Mouse (Mus musculus): ENCODE measurements at regions not wholly inside any gene's neighbourhood (a gene's known extent, or its start where the extent isn't known, plus 50 kb on each side); places are given as distances from the start of the nearest gene placed in this dataset.

GRCm38 (mm10) chr4:83166867-83167814 is 115.0 kb upstream of the Frem1 start:
- Histone ChIP-seq H3K36me3 (ENCODE audit: control insufficient read depth, insufficient read depth, low read length) (no peaks in the 10 kb centered on the region), H3K27me3 (ENCODE audit: control insufficient read depth, insufficient read depth, low read length) (no peaks in the 10 kb centered on the region), H3K9me3 (replicated peaks; ENCODE audit: control insufficient read depth, low read length) (no peaks in the 10 kb centered on the region), H3K9ac (ENCODE audit: low read depth, low read length) (no peak overlapping the region), H3K4me2 (no peak overlapping the region), H3K4me1 (ENCODE audit: control insufficient read depth, insufficient read depth, low read length) (no peaks in the 10 kb centered on the region), H3K4me3 (ENCODE audit: low read depth, low read length) (no peak overlapping the region), H3K27ac (ENCODE audit: low read depth, low read length) (no peak overlapping the region)
- no peak for ATAC-seq (replicated peaks; ENCODE audit: insufficient number of reproducible peaks, low FRiP score, low TSS enrichment)
- WGBS (ENCODE audit: insufficient replicate concordance) = 78% methylated on average over 12 of the region's 12 CpGs

- no peaks in the 10 kb centered on the region for H3K9me3 ChIP-seq (replicated peaks; ENCODE audit: control insufficient read depth, low read length)
- no peak overlapping the region for H3K4me3 ChIP-seq (ENCODE audit: low read depth, low read length)
- no peak for ATAC-seq (replicated peaks; ENCODE audit: insufficient number of reproducible peaks, low FRiP score, low TSS enrichment)
- no peak overlapping the region for H3K27ac ChIP-seq (ENCODE audit: low read depth, low read length)
- H3K4me2 ChIP-seq = no peak overlapping the region
- whole genome bisulfite sequencing (ENCODE audit: insufficient replicate concordance) = 89% methylated on average over 3 of the region's 3 CpGs
- no peaks in the 10 kb centered on the region for H3K36me3 ChIP-seq (ENCODE audit: control insufficient read depth, insufficient read depth, low read length)
- H3K9ac ChIP-seq (ENCODE audit: low read depth, low read length) = no peak overlapping the region
- no peaks in the 10 kb centered on the region for H3K27me3 ChIP-seq (ENCODE audit: control insufficient read depth, insufficient read depth, low read length)
- H3K4me1 ChIP-seq (ENCODE audit: control insufficient read depth, insufficient read depth, low read length) = no peaks in the 10 kb centered on the region
These were observed 94.6 kb upstream of the Frem1 start for GRCm38 (mm10) chr4:83146740-83147139.

GRCm38 (mm10) chr4:83145738-83146217 is 93.6 kb upstream of the Frem1 start:
- Histone ChIP-seq H3K4me2 (no peak overlapping the region), H3K36me3 (ENCODE audit: control insufficient read depth, insufficient read depth, low read length) (no peaks in the 10 kb centered on the region), H3K4me1 (ENCODE audit: control insufficient read depth, insufficient read depth, low read length) (no peaks in the 10 kb centered on the region), H3K27ac (ENCODE audit: low read depth, low read length) (no peak overlapping the region), H3K9ac (ENCODE audit: low read depth, low read length) (no peak overlapping the region), H3K9me3 (replicated peaks; ENCODE audit: control insufficient read depth, low read length) (no peaks in the 10 kb centered on the region), H3K27me3 (ENCODE audit: control insufficient read depth, insufficient read depth, low read length) (no peaks in the 10 kb centered on the region), H3K4me3 (ENCODE audit: low read depth, low read length) (no peak overlapping the region)
- 7% methylated on average over 8 of the region's 8 CpGs for WGBS (ENCODE audit: insufficient replicate concordance)
- no peak for ATAC-seq (replicated peaks; ENCODE audit: insufficient number of reproducible peaks, low FRiP score, low TSS enrichment)

DNA sequence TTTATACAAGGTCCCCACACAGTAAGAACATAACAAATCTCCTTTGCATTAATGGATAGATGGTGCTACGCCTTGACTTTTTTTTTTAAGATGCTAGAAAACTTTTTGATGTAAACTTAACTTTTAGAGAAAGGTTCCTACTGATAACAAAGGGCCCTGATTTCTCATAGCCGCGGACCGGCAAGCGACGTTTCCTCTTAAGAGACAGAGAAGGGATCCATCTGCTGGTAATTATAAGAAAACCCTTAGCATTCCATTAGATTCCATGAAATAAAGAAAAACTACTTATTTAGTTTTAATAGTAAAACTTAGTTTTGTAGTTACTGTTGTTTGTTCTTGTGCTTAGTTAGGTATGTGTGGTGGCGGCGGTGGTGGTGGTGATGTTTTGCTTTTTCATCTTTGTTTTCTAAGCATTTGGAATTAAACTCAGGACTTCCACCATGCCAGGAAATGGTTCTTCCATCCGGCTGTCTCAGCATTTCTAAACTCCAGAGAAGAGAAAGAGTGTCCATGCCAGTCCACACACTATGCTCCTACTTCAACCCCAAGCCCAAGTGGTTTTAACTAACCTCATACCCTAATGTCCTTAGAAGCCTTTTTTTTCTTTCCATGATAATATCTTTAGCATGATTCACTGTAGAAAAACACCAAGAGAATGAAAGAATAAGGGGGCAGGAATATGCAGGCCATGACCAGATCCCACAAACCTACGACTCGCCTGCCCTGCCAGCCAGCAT is 92.8 kb upstream of the Frem1 start:
- Histone ChIP-seq H3K36me3 (ENCODE audit: control insufficient read depth, insufficient read depth, low read length) (no peaks in the 10 kb centered on the region), H3K9me3 (replicated peaks; ENCODE audit: control insufficient read depth, low read length) (no peaks in the 10 kb centered on the region), H3K27ac (ENCODE audit: low read depth, low read length) (no peak overlapping the region), H3K4me2 (no peak overlapping the region), H3K9ac (ENCODE audit: low read depth, low read length) (no peak overlapping the region), H3K27me3 (ENCODE audit: control insufficient read depth, insufficient read depth, low read length) (no peaks in the 10 kb centered on the region), H3K4me1 (ENCODE audit: control insufficient read depth, insufficient read depth, low read length) (no peaks in the 10 kb centered on the region), H3K4me3 (ENCODE audit: low read depth, low read length) (no peak overlapping the region)
- no peak for ATAC-seq (replicated peaks; ENCODE audit: insufficient number of reproducible peaks, low FRiP score, low TSS enrichment)
- 45% methylated on average over 11 of the region's 11 CpGs for WGBS (ENCODE audit: insufficient replicate concordance)

GRCm38 (mm10) chr4:83141736-83142135 is 89.6 kb upstream of the Frem1 start:
- ATAC-seq (replicated peaks; ENCODE audit: insufficient number of reproducible peaks, low FRiP score, low TSS enrichment) = no peak
- 36% methylated on average over 5 of the region's 5 CpGs for WGBS (ENCODE audit: insufficient replicate concordance)
- Histone ChIP-seq H3K36me3 (ENCODE audit: control insufficient read depth, insufficient read depth, low read length) (no peaks in the 10 kb centered on the region), H3K4me3 (ENCODE audit: low read depth, low read length) (no peak overlapping the region), H3K4me2 (no peak overlapping the region), H3K4me1 (ENCODE audit: control insufficient read depth, insufficient read depth, low read length) (no peaks in the 10 kb centered on the region), H3K27me3 (ENCODE audit: control insufficient read depth, insufficient read depth, low read length) (no peaks in the 10 kb centered on the region), H3K9ac (ENCODE audit: low read depth, low read length) (no peak overlapping the region), H3K27ac (ENCODE audit: low read depth, low read length) (no peak overlapping the region), H3K9me3 (replicated peaks; ENCODE audit: control insufficient read depth, low read length) (no peaks in the 10 kb centered on the region)

- no peaks in the 10 kb centered on the region for H3K27me3 ChIP-seq (ENCODE audit: control insufficient read depth, insufficient read depth, low read length)
- WGBS (ENCODE audit: insufficient replicate concordance) = 80% methylated on average over 8 of the region's 8 CpGs
These were observed 70.5 kb upstream of the Frem1 start for GRCm38 (mm10) chr4:83122668-83123005.

GRCm38 (mm10) chr4:83122003-83122667 is 70.0 kb upstream of the Frem1 start:
- Histone ChIP-seq H3K36me3 (ENCODE audit: control insufficient read depth, insufficient read depth, low read length) (no peaks in the 10 kb centered on the region), H3K9ac (ENCODE audit: low read depth, low read length) (no peak overlapping the region), H3K4me1 (ENCODE audit: control insufficient read depth, insufficient read depth, low read length) (no peaks in the 10 kb centered on the region), H3K4me2 (no peak overlapping the region), H3K4me3 (ENCODE audit: low read depth, low read length) (no peak overlapping the region), H3K9me3 (replicated peaks; ENCODE audit: control insufficient read depth, low read length) (no peaks in the 10 kb centered on the region), H3K27me3 (ENCODE audit: control insufficient read depth, insufficient read depth, low read length) (no peaks in the 10 kb centered on the region), H3K27ac (ENCODE audit: low read depth, low read length) (no peak overlapping the region)
- 77% methylated on average over 6 of the region's 6 CpGs for WGBS (ENCODE audit: insufficient replicate concordance)
- ATAC-seq (replicated peaks; ENCODE audit: insufficient number of reproducible peaks, low FRiP score, low TSS enrichment) = no peak

More at GRCm38 (mm10) chr4:83122668-83123005, 70.5 kb upstream of the Frem1 start:
- H3K4me1 ChIP-seq (ENCODE audit: control insufficient read depth, insufficient read depth, low read length) = no peaks in the 10 kb centered on the region
- ATAC-seq (replicated peaks; ENCODE audit: insufficient number of reproducible peaks, low FRiP score, low TSS enrichment) = no peak
- no peaks in the 10 kb centered on the region for H3K9me3 ChIP-seq (replicated peaks; ENCODE audit: control insufficient read depth, low read length)
- no peak overlapping the region for H3K4me2 ChIP-seq
- H3K36me3 ChIP-seq (ENCODE audit: control insufficient read depth, insufficient read depth, low read length) = no peaks in the 10 kb centered on the region
- no peak overlapping the region for H3K27ac ChIP-seq (ENCODE audit: low read depth, low read length)
- no peak overlapping the region for H3K9ac ChIP-seq (ENCODE audit: low read depth, low read length)
- no peak overlapping the region for H3K4me3 ChIP-seq (ENCODE audit: low read depth, low read length)

DNA sequence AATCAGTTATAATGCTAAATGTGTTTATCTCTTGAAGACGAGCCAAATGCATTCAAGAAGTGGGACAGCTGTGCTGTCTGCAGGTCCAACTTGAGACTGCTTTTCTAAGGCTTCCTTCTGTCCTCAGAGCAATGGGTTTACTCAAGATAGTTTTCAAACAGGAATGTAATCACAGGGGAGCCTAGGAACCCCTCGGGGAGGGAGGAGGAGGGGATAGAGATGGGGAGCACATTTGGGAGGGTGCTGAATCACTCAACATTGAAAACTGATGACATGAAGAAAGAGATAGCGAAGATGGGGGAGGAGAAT is 56.5 kb upstream of the Frem1 start:
- Histone ChIP-seq H3K27ac (ENCODE audit: low read depth, low read length) (no peak overlapping the region), H3K4me2 (no peak overlapping the region), H3K36me3 (ENCODE audit: control insufficient read depth, insufficient read depth, low read length) (no peaks in the 10 kb centered on the region), H3K4me1 (ENCODE audit: control insufficient read depth, insufficient read depth, low read length) (peaks cover 4% of the 10 kb centered on the region; the same call in 1 of the 2 replicates), H3K9me3 (replicated peaks; ENCODE audit: control insufficient read depth, low read length) (no peaks in the 10 kb centered on the region), H3K9ac (ENCODE audit: low read depth, low read length) (no peak overlapping the region), H3K4me3 (ENCODE audit: low read depth, low read length) (no peak overlapping the region), H3K27me3 (ENCODE audit: control insufficient read depth, insufficient read depth, low read length) (no peaks in the 10 kb centered on the region)
- no peak for ATAC-seq (replicated peaks; ENCODE audit: insufficient number of reproducible peaks, low FRiP score, low TSS enrichment)
- 42% methylated on average over 3 of the region's 3 CpGs for WGBS (ENCODE audit: insufficient replicate concordance)
